Mouse (Mus musculus): ENCODE data around the gene Fam216b.

GRCm38 (mm10) chr14:78062484-78062883 is 26.3 kb downstream of the Fam216b start:
- no peak for TF ChIP-seq CTCF (IDR thresholded peaks at IDR 0.05; ENCODE audit: low read depth)
- TF ChIP-seq EP300 (IDR thresholded peaks at IDR 0.05; ENCODE audit: low read depth), result no peak
